Mouse (Mus musculus) gastrocnemius, adult 2 months (tissue): Measurements from ENCODE around the gene Svs3b. TPM values are rescaled to one million over a fixed set of nuclear protein-coding genes. Genes with fewer than 3 reads are reported as not detected.
"Not testable (repeated sequence)": the region's sequence is repeated elsewhere in the genome, so short reads cannot be mapped to it uniquely, and the experiment has no call there.

Experiments
- DNase-seq: peaks from one replicate; pipeline ENCODE4 v3.0.0; 2022
- H3K27ac ChIP-seq: fragments of 200-600 bp; 2 replicates; pipeline ENCODE4 v1.8.1; 2022; ENCODE audit warnings: mild to moderate bottlenecking
- H3K4me3 ChIP-seq: fragments of 200-600 bp; 2 replicates; pipeline ENCODE4 v1.8.1; 2022; ENCODE audit warnings: mild to moderate bottlenecking, moderate library complexity
- CTCF ChIP-seq: fragments of 200-600 bp; IDR thresholded peaks from 2 replicates; pipeline ENCODE4 v1.8.1; 2022; ENCODE audit warnings: antibody characterized with exemption, mild to moderate bottlenecking, moderate library complexity
- intact Hi-C: fragments of 180-260 bp; cut with DNase I; formaldehyde crosslinking; loops from one replicate; pipeline ENCODE4 v1.15.1; 2025
- long read RNA-seq, 2 experiments: library from polyadenylated mRNA; stranded (forward); transcript quantifications; one replicate each; pipeline ENCODE4 v2.0.0; 2021
- total RNA-seq, 2 experiments: library from RNA; stranded (reverse); gene quantifications; 2 replicates each; pipeline ENCODE4 v1.2.3; 2021

The Svs3b gene
- total RNA-seq = not detected
- long read RNA-seq, experiment 1 = 0 reads
- long read RNA-seq, experiment 2 = 0 reads

- intact Hi-C loops, H3K27ac ChIP-seq, H3K4me3 ChIP-seq, DNase-seq: not testable (repeated sequence)
Measured at GRCm38 (mm10) chr2:164256540-164256939, at the start of gene Svs3b. Svs3b (minus strand) TSS chr2:164256640.

GRCm38 (mm10) chr2:164288968-164289367 is 32.5 kb upstream of the Svs3b start, which contains the start of gene Svs3a:
Svs3a (plus strand) TSS chr2:164289268.
- intact Hi-C loops, DNase-seq, H3K27ac ChIP-seq, H3K4me3 ChIP-seq: not testable (repeated sequence)

- DNase-seq = no peak
- intact Hi-C loops = no loop called here
- Histone ChIP-seq H3K4me3 (no peak within 1 kb of the TSS), H3K27ac (no peak within 1 kb of the TSS)
- no peak for TF ChIP-seq CTCF
Measured at GRCm38 (mm10) chr2:164278359-164278758, 21.9 kb upstream of the Svs3b start, which contains the start of gene Svs4. Svs4 (minus strand) TSS chr2:164278459.

- H3K27ac ChIP-seq = no peak within 1 kb of the TSS
- intact Hi-C loops = no loop called here
- DNase-seq = no peak
- H3K4me3 ChIP-seq = no peak within 1 kb of the TSS
- no peak for TF ChIP-seq CTCF
Measured at GRCm38 (mm10) chr2:164238366-164238765, 18.1 kb downstream of the Svs3b start, which contains the start of gene Svs2. Svs2 (minus strand) TSS chr2:164238466.

GRCm38 (mm10) chr2:164232671-164233070 is 23.8 kb downstream of the Svs3b start:
- DNase-seq = no peak
- TF ChIP-seq CTCF = no peak
- no peak overlapping the region for H3K27ac ChIP-seq
- intact Hi-C loops = no loop called here
- no peak overlapping the region for H3K4me3 ChIP-seq

GRCm38 (mm10) chr2:164228361-164229070 is 27.9 kb downstream of the Svs3b start:
- intact Hi-C loops = no loop called here
- no peak overlapping the region for H3K4me3 ChIP-seq
- TF ChIP-seq CTCF = no peak
- no peak for DNase-seq
- H3K27ac ChIP-seq = no peak overlapping the region

GRCm38 (mm10) chr2:164221522-164221921 is 34.9 kb downstream of the Svs3b start, which contains the start of gene Wfdc15b:
Wfdc15b (minus strand) TSS chr2:164221660.
- Histone ChIP-seq H3K27ac (no peak within 1 kb of the TSS), H3K4me3 (no peak within 1 kb of the TSS)
- intact Hi-C loops = no loop called here
- TF ChIP-seq CTCF = no peak
- DNase-seq = no peak

- Histone ChIP-seq H3K4me3 (no peak overlapping the region), H3K27ac (no peak overlapping the region)
- no peak for TF ChIP-seq CTCF
- intact Hi-C loops = no loop called here
- DNase-seq = no peak
Measured at GRCm38 (mm10) chr2:164219295-164219694, 37.1 kb downstream of the Svs3b start.

GRCm38 (mm10) chr2:164212711-164213110 is 43.7 kb downstream of the Svs3b start:
- no peak overlapping the region for H3K4me3 ChIP-seq
- no peak for DNase-seq
- intact Hi-C loops = no loop called here
- no peak for TF ChIP-seq CTCF
- no peak overlapping the region for H3K27ac ChIP-seq

- TF ChIP-seq CTCF = no peak
- H3K27ac ChIP-seq = no peak overlapping the region
- H3K4me3 ChIP-seq = no peak overlapping the region
- DNase-seq = no peak
- intact Hi-C loops = no loop called here
Measured at GRCm38 (mm10) chr2:164210892-164211291, 45.5 kb downstream of the Svs3b start.

- TF ChIP-seq CTCF = no peak
- H3K27ac ChIP-seq = no peak overlapping the region
- no peak for DNase-seq
- H3K4me3 ChIP-seq = no peak overlapping the region
- intact Hi-C loops = no loop called here
Measured at GRCm38 (mm10) chr2:164206676-164207075, 49.8 kb downstream of the Svs3b start.

GRCm38 (mm10) chr2:164206011-164206410 is 50.4 kb downstream of the Svs3b start:
- H3K4me3 ChIP-seq, H3K27ac ChIP-seq, DNase-seq, intact Hi-C loops: not testable (repeated sequence)

Other genes with a start within 250 kb of the Svs3b start
- gene Pabpc1l, start 231.2 kb downstream of the Svs3b start, total RNA-seq = not detected
- 1 to 10 TPM; 6.8 to 8.7 TPM for gene Stk4, start 186.3 kb downstream of the Svs3b start, total RNA-seq
- 10 to 100 TPM; 12.5 to 16.3 TPM for gene Tomm34, start 185.5 kb downstream of the Svs3b start, total RNA-seq
- 1 to 10 TPM in 1 of 2 experiments, under 1 TPM in 1; 0.31 to 1.0 TPM for gene Kcns1, start 85.5 kb downstream of the Svs3b start, total RNA-seq
- gene Wfdc5, start 73.9 kb downstream of the Svs3b start, total RNA-seq = not detected
- gene Wfdc12, start 66.0 kb downstream of the Svs3b start, total RNA-seq = not detected
- not detected for gene Wfdc15a, start 56.5 kb downstream of the Svs3b start, total RNA-seq
- not detected for gene Wfdc15b, start 35.0 kb downstream of the Svs3b start, total RNA-seq
- gene Svs2, start 18.2 kb downstream of the Svs3b start, total RNA-seq = not detected
- not detected for gene Svs4, start 21.8 kb upstream of the Svs3b start, total RNA-seq
- gene Svs3a, start 32.6 kb upstream of the Svs3b start, total RNA-seq = not detected
- gene Svs6, start 60.1 kb upstream of the Svs3b start, total RNA-seq = not detected
- gene Svs5, start 76.1 kb upstream of the Svs3b start, total RNA-seq = not detected
- under 1 TPM in 1 of 2 experiments, not detected in 1; 0.45 TPM for gene Slpi, start 132.5 kb upstream of the Svs3b start, total RNA-seq
- not detected for gene Rbpjl, start 146.5 kb upstream of the Svs3b start, total RNA-seq
- gene Matn4, start 148.5 kb upstream of the Svs3b start, total RNA-seq = 1 to 10 TPM in 1 of 2 experiments, under 1 TPM in 1; 0.56 to 1.7 TPM
- gene Sdc4, start 187.2 kb upstream of the Svs3b start, total RNA-seq = 10 to 100 TPM; 39.8 to 95.4 TPM
- gene Sys1, start 200.3 kb upstream of the Svs3b start, total RNA-seq = 10 to 100 TPM; 21.7 to 24.7 TPM
- 1 to 10 TPM; 7.6 to 9.4 TPM for gene Gm20458, start 204.3 kb upstream of the Svs3b start, total RNA-seq
- gene Trp53tg5, start 217.1 kb upstream of the Svs3b start, total RNA-seq = not detected
- 10 to 100 TPM; 12.9 to 25.5 TPM for gene Dbndd2, start 229.5 kb upstream of the Svs3b start, total RNA-seq
- gene Pigt, start 240.9 kb upstream of the Svs3b start, total RNA-seq = 10 to 100 TPM; 27.2 to 33.5 TPM